Mouse (Mus musculus) ES-E14 (cell line): ENCODE data around the gene Sfi1.
"Not testable (repeated sequence)": the region's sequence is repeated elsewhere in the genome, so short reads cannot be mapped to it uniquely, and the experiment has no call there.

Experiments used
- CHD2 ChIP-seq: IDR thresholded peaks from 2 replicates; pipeline ENCODE4 v1.6.1; 2014; ENCODE audit warnings: mild to moderate bottlenecking, low read depth, low read length, inconsistent platforms
- HCFC1 ChIP-seq: IDR thresholded peaks from 2 replicates; pipeline ENCODE4 v1.6.1; 2012; ENCODE audit warnings: low read length, inconsistent platforms, borderline replicate concordance; ENCODE audit not compliant: insufficient read depth

DNA sequence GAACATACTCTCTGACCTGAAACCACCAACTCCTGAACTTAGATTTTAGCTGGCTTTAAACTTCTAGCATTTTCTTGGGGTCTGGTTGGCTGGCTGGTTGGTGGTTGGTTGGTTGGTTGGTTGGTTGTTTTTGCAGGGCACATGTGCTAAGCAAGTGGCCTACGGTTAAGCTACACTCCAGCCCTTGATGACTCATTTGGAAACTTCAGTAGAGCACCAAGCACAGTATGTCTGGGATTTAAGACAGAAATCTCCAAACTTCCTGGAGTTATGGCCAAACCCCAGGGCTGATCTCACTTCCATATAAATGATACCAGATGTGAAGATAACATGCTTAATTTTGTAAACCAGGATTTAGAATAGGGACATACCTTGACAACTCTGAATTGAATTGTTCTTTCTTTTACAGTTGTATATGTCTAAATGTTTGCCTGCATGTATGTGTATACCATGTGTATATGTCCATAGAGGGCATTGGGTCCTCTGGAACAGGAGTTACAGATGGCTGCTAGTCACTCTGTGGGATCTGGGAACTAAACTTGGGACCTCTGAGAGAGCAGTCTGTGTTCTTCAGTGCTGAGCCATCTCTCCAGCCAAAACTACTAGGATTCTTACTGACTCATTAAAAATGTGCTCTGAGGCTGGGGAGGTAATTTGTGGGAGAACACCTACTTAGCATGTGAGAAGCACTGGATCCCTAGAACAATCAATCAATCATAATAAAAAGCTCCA lies 39.4 kb downstream of the Sfi1 start:
- not testable (repeated sequence) for TF ChIP-seq CHD2, HCFC1
